Mouse (Mus musculus): ENCODE measurements at regions not wholly inside any gene's neighbourhood (a gene's known extent, or its start where the extent isn't known, plus 50 kb on each side); places are given as distances from the start of the nearest gene placed in this dataset.

GRCm38 (mm10) chr1:95762244-95762643 is 94.9 kb upstream of the St8sia4 start:
- DNase-seq, result peak; percentile 39 to 52

- DNase-seq, result no peak
Observed at GRCm38 (mm10) chr1:95754071-95754915, 86.9 kb upstream of the St8sia4 start.

GRCm38 (mm10) chr1:95753517-95753916 is 86.1 kb upstream of the St8sia4 start:
- no peak for DNase-seq

- no peak for DNase-seq
Observed at GRCm38 (mm10) chr1:95748940-95749339, 81.6 kb upstream of the St8sia4 start.

GRCm38 (mm10) chr1:95747287-95747686 is 79.9 kb upstream of the St8sia4 start:
- no peak for DNase-seq

GRCm38 (mm10) chr1:95744446-95744845 is 77.1 kb upstream of the St8sia4 start:
- DNase-seq, result no peak

GRCm38 (mm10) chr1:95743334-95743733 is 76.0 kb upstream of the St8sia4 start:
- DNase-seq, result no peak

- DNase-seq, result no peak
Observed at GRCm38 (mm10) chr1:95719449-95719848, 52.1 kb upstream of the St8sia4 start.

GRCm38 (mm10) chr1:95718794-95719193 is 51.4 kb upstream of the St8sia4 start:
- DNase-seq, result no peak

All from thymus, postnatal 36 days (tissue).